ENCODE assay signal across 8 mouse cellular contexts in genomic region chr12:98259518-98259852, GRCm38 (mm10). TPM values are rescaled to one million over a fixed set of nuclear protein-coding genes. Genes with fewer than 3 reads are reported as not detected.
DNase-seq lines count a peak whose midpoint lies in the region; ATAC-seq and TF ChIP-seq lines count a peak whose summit lies in the region.

No protein-coding gene starts in this region.

- DNase-seq in cerebellum, adult 2 months: no peak
- DNase-seq in cerebellum, adult 18-20 months: no peak
- no peak for DNase-seq in neural tube, embryonic 11.5 days (ENCODE audit: low spot score)
- DNase-seq in neural tube, embryonic 10.5 days (ENCODE audit: extremely low spot score, low spot score): no peak
- DNase-seq in cerebellum, adult 11-12 months: no peak
- DNase-seq in gastrocnemius, postnatal 36 days: no peak

- peak overlapping the region; percentile 95 for H3K9ac ChIP-seq in neural tube, embryonic 11.5 days (ENCODE audit: low read length)
- H3K9ac ChIP-seq in limb, embryonic 15.5 days: peak overlapping the region; percentile 76
- peak overlapping the region; percentile 74; the same call in 1 of the 2 replicates for H3K9ac ChIP-seq in stomach, embryonic 15.5 days

- H3K36me3 ChIP-seq in neural tube, embryonic 11.5 days (ENCODE audit: control insufficient read depth, insufficient read depth, low read length): no peaks in the 10 kb centered on the region
- no peaks in the 10 kb centered on the region for H3K36me3 ChIP-seq in limb, embryonic 15.5 days
- H3K36me3 ChIP-seq in stomach, embryonic 15.5 days: no peaks in the 10 kb centered on the region

- H3K4me3 ChIP-seq in cerebellum, adult 2 months (replicated peaks; ENCODE audit: insufficient read depth, low read depth, low read length): peak overlapping the region; percentile 62
- H3K4me3 ChIP-seq in neural tube, embryonic 11.5 days (ENCODE audit: low read depth, low read length): peak overlapping the region; percentile 73
- H3K4me3 ChIP-seq in limb, embryonic 15.5 days: peak overlapping the region; percentile 71
- H3K4me3 ChIP-seq in stomach, embryonic 15.5 days (replicated peaks): peak overlapping the region; percentile 83

- no peaks in the 10 kb centered on the region for H3K9me3 ChIP-seq in neural tube, embryonic 11.5 days (ENCODE audit: control insufficient read depth, low read length)
- H3K9me3 ChIP-seq in limb, embryonic 15.5 days: no peaks in the 10 kb centered on the region
- H3K9me3 ChIP-seq in stomach, embryonic 15.5 days: no peaks in the 10 kb centered on the region

- no peaks in the 10 kb centered on the region for H3K27me3 ChIP-seq in cerebellum, adult 2 months (ENCODE audit: control insufficient read depth, insufficient read depth, low read length)
- H3K27me3 ChIP-seq in neural tube, embryonic 11.5 days (ENCODE audit: control insufficient read depth, insufficient read depth, low read length): no peaks in the 10 kb centered on the region
- H3K27me3 ChIP-seq in limb, embryonic 15.5 days: no peaks in the 10 kb centered on the region
- H3K27me3 ChIP-seq in stomach, embryonic 15.5 days (replicated peaks): no peaks in the 10 kb centered on the region

- ATAC-seq in neural tube, embryonic 11.5 days (ENCODE audit: insufficient read depth, low FRiP score, low TSS enrichment): no peak
- no peak; the same call in 1 of the 2 replicates for ATAC-seq in limb, embryonic 15.5 days (ENCODE audit: insufficient number of reproducible peaks, low FRiP score, low TSS enrichment, low read depth)
- ATAC-seq in stomach, embryonic 15.5 days (ENCODE audit: insufficient read depth, low FRiP score, low read depth): no peak

- no peak for TF ChIP-seq CTCF in cerebellum, adult 2 months (IDR thresholded peaks at IDR 0.05; ENCODE audit: borderline replicate concordance, insufficient read depth, low read depth, low read length)

- WGBS in cerebellum, adult 2 months: 1% methylated on average over 12 of the region's 12 CpGs
- WGBS in neural tube, embryonic 11.5 days: 6% methylated on average over 12 of the region's 12 CpGs
- WGBS in limb, embryonic 15.5 days: 3% methylated on average over 12 of the region's 12 CpGs
- 2% methylated on average over 12 of the region's 12 CpGs for WGBS in stomach, embryonic 15.5 days

- peak overlapping the region; percentile 69 for H3K4me2 ChIP-seq in neural tube, embryonic 11.5 days (ENCODE audit: low read depth)
- peak overlapping the region; percentile 63 for H3K4me2 ChIP-seq in limb, embryonic 15.5 days
- peak overlapping the region; percentile 64 for H3K4me2 ChIP-seq in stomach, embryonic 15.5 days

- H3K4me1 ChIP-seq in cerebellum, adult 2 months (ENCODE audit: control insufficient read depth, insufficient read depth, low read length): no peaks in the 10 kb centered on the region; the same call in 1 of the 2 replicates
- H3K4me1 ChIP-seq in neural tube, embryonic 11.5 days (ENCODE audit: control insufficient read depth, insufficient read depth, low read length): no peaks in the 10 kb centered on the region
- H3K4me1 ChIP-seq in limb, embryonic 15.5 days: no peaks in the 10 kb centered on the region
- 0 out of 2 replicates have a peak, but pooled peaks cover 3% of the 10 kb centered on the region for H3K4me1 ChIP-seq in stomach, embryonic 15.5 days

- peak overlapping the region; percentile 50 for H3K27ac ChIP-seq in cerebellum, adult 2 months (ENCODE audit: insufficient read depth, low read length)
- peak overlapping the region; percentile 95 for H3K27ac ChIP-seq in neural tube, embryonic 11.5 days (ENCODE audit: low read depth, low read length)
- H3K27ac ChIP-seq in limb, embryonic 15.5 days: peak overlapping the region; percentile 86; the same call in 1 of the 2 replicates
- H3K27ac ChIP-seq in stomach, embryonic 15.5 days: peak overlapping the region; percentile 44; the same call in 1 of the 2 replicates

- intact Hi-C loops in gastrocnemius, postnatal 36 days (cut with DNase I): no loop called here

- no peak for TF ChIP-seq POLR2A in cerebellum, adult 2 months (IDR thresholded peaks at IDR 0.05; ENCODE audit: borderline replicate concordance, insufficient read depth, low read length)

RNA-seq across cellular contexts. Expression of gene Galc, which starts 0.2 kb away (rescaled TPM):
- polyA plus RNA-seq in cerebellum, adult 2 months (2012; rRNA removed): 21.8 and 22.9 TPM in 2 replicates
- polyA plus RNA-seq in neural tube, embryonic 11.5 days (2014; fragmentation: Nextera tagmentation; extraction: Ambion mirVana): 12.2 and 15.0 TPM in 2 replicates
- 6.7 and 7.0 TPM in 2 replicates for polyA plus RNA-seq in limb, embryonic 15.5 days (2015; fragmentation: Nextera tagmentation; extraction: Ambion mirVana)
- 6.9 and 7.2 TPM in 2 replicates for polyA plus RNA-seq in stomach, embryonic 15.5 days (2015; fragmentation: Nextera tagmentation; extraction: Ambion mirVana)
- 1 to 10 TPM; 3.5 to 4.0 TPM for total RNA-seq in gastrocnemius, postnatal 36 days (2021)

RNA-seq across cellular contexts. Expression of gene Gpr65, which starts 8.9 kb away (rescaled TPM):
- polyA plus RNA-seq in cerebellum, adult 2 months (2012; rRNA removed): 0.10 and 0.22 TPM in 2 replicates
- polyA plus RNA-seq in neural tube, embryonic 11.5 days (2014; fragmentation: Nextera tagmentation; extraction: Ambion mirVana): 0.74 and 0.93 TPM in 2 replicates
- polyA plus RNA-seq in limb, embryonic 15.5 days (2015; fragmentation: Nextera tagmentation; extraction: Ambion mirVana): 6.3 and 7.0 TPM in 2 replicates
- polyA plus RNA-seq in stomach, embryonic 15.5 days (2015; fragmentation: Nextera tagmentation; extraction: Ambion mirVana): 3.2 and 3.4 TPM in 2 replicates
- under 1 TPM; 0.20 TPM for total RNA-seq in gastrocnemius, postnatal 36 days (2021)

Comparison
In these comparisons a context has a peak if more than half of its experiments do, and no peak if none do; other contexts are left out.
1. H3K27ac ChIP-seq: peak in every context shown above with its lines; median percentile 95 in neural tube, embryonic 11.5 days; 86 in limb, embryonic 15.5 days; 50 in cerebellum, adult 2 months; 44 in stomach, embryonic 15.5 days.